Mouse (Mus musculus) kidney, embryonic 16.5 days (tissue): ENCODE measurements around the gene Cldn4. TPM values are rescaled to one million over a fixed set of nuclear protein-coding genes. Genes with fewer than 3 reads are reported as not detected.

Source experiments
- ATAC-seq: fragments of 200-750 bp; cut with Nextera tagmentation; 2 replicates; pipeline ENCODE4 v1.8.0; 2017; ENCODE audit warnings: moderate TSS enrichment; ENCODE audit not compliant: low FRiP score, low TSS enrichment
- H3K27ac ChIP-seq: fragments of 300-500 bp; sonication (generic); 2 replicates; pipeline ENCODE4 v1.5.1; 2014; ENCODE audit warnings: low read length
- H3K27me3 ChIP-seq: fragments of 300-500 bp; sonication (generic); 2 replicates; pipeline ENCODE4 v1.6.1; 2014; ENCODE audit warnings: low read length, control low read depth, mixed read lengths; ENCODE audit not compliant: insufficient read depth
- H3K36me3 ChIP-seq: fragments of 300-500 bp; sonication (generic); 2 replicates; pipeline ENCODE4 v1.6.1; 2014; ENCODE audit warnings: low read length, control low read depth, mixed read lengths; ENCODE audit not compliant: insufficient read depth
- H3K4me1 ChIP-seq: fragments of 300-500 bp; sonication (generic); 2 replicates; pipeline ENCODE4 v1.6.1; 2014; ENCODE audit warnings: low read length, control low read depth, mixed read lengths; ENCODE audit not compliant: insufficient read depth
- H3K4me2 ChIP-seq: fragments of 300-500 bp; sonication (generic); replicated peaks from 2 replicates; pipeline ENCODE4 v1.6.1; 2014; ENCODE audit warnings: low read depth, low read length
- H3K4me3 ChIP-seq: fragments of 300-500 bp; sonication (generic); 2 replicates; pipeline ENCODE4 v1.5.1; 2014; ENCODE audit warnings: mild to moderate bottlenecking, low read length
- H3K9ac ChIP-seq: fragments of 300-500 bp; sonication (generic); replicated peaks from 2 replicates; pipeline ENCODE4 v1.6.1; 2014; ENCODE audit warnings: low read length
- H3K9me3 ChIP-seq: fragments of 300-500 bp; sonication (generic); 2 replicates; pipeline ENCODE4 v1.6.1; 2016; ENCODE audit warnings: low read length, control low read depth
- WGBS: fragments of 180-500 bp; shearing (Covaris S2); extraction: QIAGEN DNeasy Blood & Tissue Kit; methylation state at CpG from one replicate; pipeline ENCODE4 v1.1.7; 2014; 5-methylcytosine and 5-hydroxymethylcytosine counted together
- polyA plus RNA-seq: library from polyadenylated mRNA; unstranded; fragments of >200 nt; fragmentation: Nextera tagmentation; extraction: Ambion mirVana; gene quantifications from 2 replicates; pipeline ENCODE4 v1.2.1, GENCODE M21; 2015

The Cldn4 gene
- polyA plus RNA-seq, 1 experiment from 2014 or later, result 64.7 TPM

GRCm38 (mm10) chr5:134906633-134907032 lies 40.1 kb downstream of the Cldn4 start, which contains the start of gene Tmem270:
Gene Tmem270 (minus strand): TSS chr5:134906733.
- no peaks in the 10 kb centered on the region for H3K27me3 ChIP-seq
- no peaks in the 10 kb centered on the region for H3K9me3 ChIP-seq
- 0 out of 2 replicates have a peak, but pooled peaks have one; percentile 39 for ATAC-seq
- no peak within 1 kb of the TSS for H3K4me2 ChIP-seq
- WGBS, result 91% methylated on average over 6 of the region's 6 CpGs
- H3K4me3 ChIP-seq, result no peak within 1 kb of the TSS
- H3K4me1 ChIP-seq, result 0 out of 2 replicates have a peak, but pooled peaks cover 3% of the 10 kb centered on the region
- no peak within 1 kb of the TSS for H3K9ac ChIP-seq
- no peak within 1 kb of the TSS for H3K27ac ChIP-seq
- no peaks in the 10 kb centered on the region for H3K36me3 ChIP-seq

GRCm38 (mm10) chr5:134901644-134902027 lies 45.1 kb downstream of the Cldn4 start:
- H3K9ac ChIP-seq, result no peak overlapping the region
- 74% methylated on average over 8 of the region's 8 CpGs for WGBS
- no peaks in the 10 kb centered on the region for H3K36me3 ChIP-seq
- H3K4me3 ChIP-seq, result no peak overlapping the region
- no peaks in the 10 kb centered on the region for H3K4me1 ChIP-seq
- H3K27me3 ChIP-seq, result no peaks in the 10 kb centered on the region
- no peaks in the 10 kb centered on the region for H3K9me3 ChIP-seq
- ATAC-seq, result no peak
- H3K27ac ChIP-seq, result no peak overlapping the region
- no peak overlapping the region for H3K4me2 ChIP-seq

- H3K4me2 ChIP-seq, result no peak overlapping the region
- 45% methylated on average over 12 of the region's 12 CpGs for WGBS
- H3K4me1 ChIP-seq, result no peaks in the 10 kb centered on the region
- no peaks in the 10 kb centered on the region for H3K36me3 ChIP-seq
- no peak overlapping the region for H3K9ac ChIP-seq
- ATAC-seq, result peak; percentile 59; the same call in 1 of the 2 replicates
- no peaks in the 10 kb centered on the region for H3K27me3 ChIP-seq
- H3K27ac ChIP-seq, result no peak overlapping the region
- no peaks in the 10 kb centered on the region for H3K9me3 ChIP-seq
- H3K4me3 ChIP-seq, result no peak overlapping the region
These were observed 45.6 kb downstream of the Cldn4 start for GRCm38 (mm10) chr5:134901012-134901643.

- H3K4me2 ChIP-seq, result no peak overlapping the region
- no peak overlapping the region for H3K4me3 ChIP-seq
- H3K4me1 ChIP-seq, result no peaks in the 10 kb centered on the region
- H3K9ac ChIP-seq, result no peak overlapping the region
- H3K36me3 ChIP-seq, result no peaks in the 10 kb centered on the region
- H3K27me3 ChIP-seq, result no peaks in the 10 kb centered on the region
- no peaks in the 10 kb centered on the region for H3K9me3 ChIP-seq
- WGBS, result 60% methylated on average over 17 of the region's 17 CpGs
- ATAC-seq, result no peak
- no peak overlapping the region for H3K27ac ChIP-seq
These were observed 49.1 kb downstream of the Cldn4 start for GRCm38 (mm10) chr5:134897596-134897995.

- WGBS, result 91% methylated on average over 8 of the region's 8 CpGs
- H3K9ac ChIP-seq, result no peak overlapping the region
- no peaks in the 10 kb centered on the region for H3K27me3 ChIP-seq
- no peak overlapping the region for H3K4me2 ChIP-seq
- ATAC-seq, result no peak
- no peak overlapping the region for H3K27ac ChIP-seq
- no peaks in the 10 kb centered on the region for H3K4me1 ChIP-seq
- no peak overlapping the region for H3K4me3 ChIP-seq
- no peaks in the 10 kb centered on the region for H3K9me3 ChIP-seq
- H3K36me3 ChIP-seq, result no peaks in the 10 kb centered on the region
These were observed 49.8 kb downstream of the Cldn4 start for GRCm38 (mm10) chr5:134896965-134897364.

GRCm38 (mm10) chr5:134895291-134895690 lies 51.4 kb downstream of the Cldn4 start:
- no peak overlapping the region for H3K4me3 ChIP-seq
- 0 out of 2 replicates have a peak, but pooled peaks have one; percentile 30 for ATAC-seq
- H3K36me3 ChIP-seq, result no peaks in the 10 kb centered on the region
- H3K9me3 ChIP-seq, result no peaks in the 10 kb centered on the region
- no peak overlapping the region for H3K4me2 ChIP-seq
- no peaks in the 10 kb centered on the region for H3K4me1 ChIP-seq
- no peak overlapping the region for H3K27ac ChIP-seq
- WGBS, result 51% methylated on average over 8 of the region's 8 CpGs
- no peaks in the 10 kb centered on the region for H3K27me3 ChIP-seq
- H3K9ac ChIP-seq, result no peak overlapping the region

Other genes starting within 250 kb of the Cldn4 start
- 35.9 and 46.1 TPM in 2 replicates for gene Eln, start 199.6 kb downstream of the Cldn4 start, polyA plus RNA-seq
- not detected in 2 replicates for gene Tmem270, start 40.2 kb downstream of the Cldn4 start, polyA plus RNA-seq
- 0.99 and 1.2 TPM in 2 replicates for gene Cldn13, start 31.4 kb downstream of the Cldn4 start, polyA plus RNA-seq
- gene Mettl27, start 14.6 kb downstream of the Cldn4 start, polyA plus RNA-seq, result 29.6 and 30.7 TPM in 2 replicates
- gene Cldn3, start 39.3 kb upstream of the Cldn4 start, polyA plus RNA-seq, result 67.7 and 69.2 TPM in 2 replicates
- gene Abhd11, start 62.2 kb upstream of the Cldn4 start, polyA plus RNA-seq, result 81.1 and 81.9 TPM in 2 replicates
- gene Stx1a, start 76.5 kb upstream of the Cldn4 start, polyA plus RNA-seq, result 13.4 and 13.5 TPM in 2 replicates
- gene Dnajc30, start 117.3 kb upstream of the Cldn4 start, polyA plus RNA-seq, result 33.3 and 38.7 TPM in 2 replicates
- 134 and 139 TPM in 2 replicates for gene Bud23, start 118.0 kb upstream of the Cldn4 start, polyA plus RNA-seq
- gene Vps37d, start 131.3 kb upstream of the Cldn4 start, polyA plus RNA-seq, result 7.6 and 8.6 TPM in 2 replicates
- gene Mlxipl, start 143.0 kb upstream of the Cldn4 start, polyA plus RNA-seq, result 8.3 and 8.5 TPM in 2 replicates
- 26.3 and 27.0 TPM in 2 replicates for gene Tbl2, start 202.7 kb upstream of the Cldn4 start, polyA plus RNA-seq
- gene Bcl7b, start 221.3 kb upstream of the Cldn4 start, polyA plus RNA-seq, result 57.6 and 58.2 TPM in 2 replicates
- 33.4 and 35.1 TPM in 2 replicates for gene Baz1b, start 240.3 kb upstream of the Cldn4 start, polyA plus RNA-seq